Mouse (Mus musculus): Measurements from ENCODE around the gene Pnpla5. TPM values are rescaled to one million over a fixed set of nuclear protein-coding genes. Genes with fewer than 3 reads are reported as not detected.

Pnpla5 gene
- polyA plus RNA-seq, 1 experiment from 2014 or later = not detected

GRCm38 (mm10) chr15:84078667-84079066 lies 44.3 kb downstream of the Pnpla5 start:
- Histone ChIP-seq H3K36me3 (no peaks in the 10 kb centered on the region), H3K27ac (replicated peaks) (no peak overlapping the region), H3K4me3 (no peak overlapping the region), H3K4me1 (peaks cover 10% of the 10 kb centered on the region), H3K27me3 (no peaks in the 10 kb centered on the region), H3K9me3 (no peaks in the 10 kb centered on the region), H3K9ac (replicated peaks) (no peak overlapping the region), H3K4me2 (replicated peaks) (no peak overlapping the region)
- 64% methylated on average over 13 of the region's 13 CpGs for WGBS
- ATAC-seq (replicated peaks) = no peak

GRCm38 (mm10) chr15:84077151-84077550 lies 45.8 kb downstream of the Pnpla5 start:
- no peaks in the 10 kb centered on the region for H3K27me3 ChIP-seq
- no peak overlapping the region for H3K27ac ChIP-seq (replicated peaks)
- H3K36me3 ChIP-seq = no peaks in the 10 kb centered on the region
- no peak overlapping the region for H3K9ac ChIP-seq (replicated peaks)
- peaks cover 15% of the 10 kb centered on the region for H3K4me1 ChIP-seq
- no peaks in the 10 kb centered on the region for H3K9me3 ChIP-seq
- 59% methylated on average over 17 of the region's 17 CpGs for WGBS
- ATAC-seq (replicated peaks) = no peak
- no peak overlapping the region for H3K4me2 ChIP-seq (replicated peaks)
- no peak overlapping the region for H3K4me3 ChIP-seq

GRCm38 (mm10) chr15:84074705-84075185 lies 48.2 kb downstream of the Pnpla5 start:
- peaks cover 25% of the 10 kb centered on the region for H3K4me1 ChIP-seq
- 0 out of 2 replicates have a peak overlapping the region, but pooled peaks have one; percentile 11 for H3K9ac ChIP-seq (replicated peaks)
- H3K27ac ChIP-seq (replicated peaks) = no peak overlapping the region
- H3K27me3 ChIP-seq = no peaks in the 10 kb centered on the region
- H3K36me3 ChIP-seq = no peaks in the 10 kb centered on the region
- H3K9me3 ChIP-seq = no peaks in the 10 kb centered on the region
- 15% methylated on average over 17 of the region's 17 CpGs for WGBS
- no peak overlapping the region for H3K4me2 ChIP-seq (replicated peaks)
- ATAC-seq (replicated peaks) = no peak
- no peak overlapping the region for H3K4me3 ChIP-seq

- 8% methylated on average over 14 of the region's 15 CpGs for WGBS
- Histone ChIP-seq H3K27ac (replicated peaks) (no peak overlapping the region), H3K4me3 (no peak overlapping the region), H3K36me3 (no peaks in the 10 kb centered on the region), H3K9me3 (no peaks in the 10 kb centered on the region), H3K27me3 (no peaks in the 10 kb centered on the region), H3K4me2 (replicated peaks) (no peak overlapping the region), H3K9ac (replicated peaks) (no peak overlapping the region), H3K4me1 (peaks cover 31% of the 10 kb centered on the region)
- 0 out of 2 replicates have a peak, but pooled peaks have one; percentile 26 for ATAC-seq (replicated peaks)
Measured at GRCm38 (mm10) chr15:84073911-84074704, 48.9 kb downstream of the Pnpla5 start.

GRCm38 (mm10) chr15:84073058-84073457 lies 49.9 kb downstream of the Pnpla5 start:
- H3K27me3 ChIP-seq = no peaks in the 10 kb centered on the region

GRCm38 (mm10) chr15:84072226-84072625 lies 50.7 kb downstream of the Pnpla5 start:
- WGBS = 21% methylated on average over 7 of the region's 7 CpGs
- no peak for ATAC-seq (replicated peaks)
- H3K27me3 ChIP-seq = no peaks in the 10 kb centered on the region

More at GRCm38 (mm10) chr15:84073058-84073457, 49.9 kb downstream of the Pnpla5 start:
- Histone ChIP-seq H3K9me3 (no peaks in the 10 kb centered on the region), H3K4me2 (replicated peaks) (no peak overlapping the region), H3K36me3 (no peaks in the 10 kb centered on the region), H3K4me3 (no peak overlapping the region), H3K27ac (replicated peaks) (no peak overlapping the region), H3K9ac (replicated peaks) (no peak overlapping the region), H3K4me1 (peaks cover 40% of the 10 kb centered on the region)
- 25% methylated on average over 8 of the region's 8 CpGs for WGBS
- no peak for ATAC-seq (replicated peaks)

GRCm38 (mm10) chr15:84070116-84070676 lies 52.8 kb downstream of the Pnpla5 start:
- Histone ChIP-seq H3K27ac (replicated peaks) (peak overlapping the region; percentile 75), H3K36me3 (no peaks in the 10 kb centered on the region), H3K9me3 (no peaks in the 10 kb centered on the region), H3K4me1 (peaks cover 41% of the 10 kb centered on the region), H3K9ac (replicated peaks) (no peak overlapping the region), H3K27me3 (no peaks in the 10 kb centered on the region), H3K4me3 (no peak overlapping the region), H3K4me2 (replicated peaks) (peak overlapping the region; percentile 18; the same call in 1 of the 2 replicates)
- no peak for ATAC-seq (replicated peaks)
- WGBS = 7% methylated on average over 13 of the region's 13 CpGs

More at GRCm38 (mm10) chr15:84072226-84072625, 50.7 kb downstream of the Pnpla5 start:
- H3K9ac ChIP-seq (replicated peaks) = no peak overlapping the region
- no peak overlapping the region for H3K4me2 ChIP-seq (replicated peaks)
- no peaks in the 10 kb centered on the region for H3K9me3 ChIP-seq
- H3K4me3 ChIP-seq = no peak overlapping the region
- peaks cover 40% of the 10 kb centered on the region for H3K4me1 ChIP-seq
- no peak overlapping the region for H3K27ac ChIP-seq (replicated peaks)
- no peaks in the 10 kb centered on the region for H3K36me3 ChIP-seq

- H3K9ac ChIP-seq (replicated peaks) = no peak overlapping the region
- H3K4me1 ChIP-seq = peaks cover 42% of the 10 kb centered on the region
- H3K4me2 ChIP-seq (replicated peaks) = peak overlapping the region; percentile 18
- peak overlapping the region; percentile 75 for H3K27ac ChIP-seq (replicated peaks)
- 5% methylated on average over 16 of the region's 16 CpGs for WGBS
- 0 out of 2 replicates have a peak, but pooled peaks have one; percentile 5 for ATAC-seq (replicated peaks)
- no peaks in the 10 kb centered on the region for H3K36me3 ChIP-seq
- H3K9me3 ChIP-seq = no peaks in the 10 kb centered on the region
- H3K27me3 ChIP-seq = no peaks in the 10 kb centered on the region
- H3K4me3 ChIP-seq = no peak overlapping the region
Measured at GRCm38 (mm10) chr15:84069455-84070050, 53.4 kb downstream of the Pnpla5 start.

- Histone ChIP-seq H3K4me2 (replicated peaks) (no peak overlapping the region), H3K27me3 (no peaks in the 10 kb centered on the region), H3K9ac (replicated peaks) (no peak overlapping the region), H3K4me1 (peaks cover 30% of the 10 kb centered on the region), H3K4me3 (no peak overlapping the region), H3K9me3 (no peaks in the 10 kb centered on the region), H3K27ac (replicated peaks) (no peak overlapping the region), H3K36me3 (no peaks in the 10 kb centered on the region)
- no peak for ATAC-seq (replicated peaks)
- 61% methylated on average over 4 of the region's 4 CpGs for WGBS
Measured at GRCm38 (mm10) chr15:84065701-84066100, 57.3 kb downstream of the Pnpla5 start.

- Histone ChIP-seq H3K27me3 (no peaks in the 10 kb centered on the region), H3K9ac (replicated peaks) (peak within 1 kb of the TSS; percentile 31; the same call in 1 of the 2 replicates), H3K4me2 (replicated peaks) (peak within 1 kb of the TSS; percentile 55), H3K4me1 (peaks cover 25% of the 10 kb centered on the region), H3K9me3 (no peaks in the 10 kb centered on the region), H3K27ac (replicated peaks) (no peak within 1 kb of the TSS), H3K4me3 (peak within 1 kb of the TSS; percentile 38), H3K36me3 (no peaks in the 10 kb centered on the region)
- 2% methylated on average over 29 of the region's 29 CpGs for WGBS
- ATAC-seq (replicated peaks) = peak; percentile 75
Measured at GRCm38 (mm10) chr15:84065140-84065539, 57.8 kb downstream of the Pnpla5 start, which contains the start of gene Efcab6. Efcab6 (minus strand) TSS chr15:84065379.
